Mouse (Mus musculus) forebrain, embryonic 16.5 days (tissue): ENCODE data around the gene Vav3. TPM values are rescaled to one million over a fixed set of nuclear protein-coding genes. Genes with fewer than 3 reads are reported as not detected.

Source experiments
- ATAC-seq: fragments of 200-750 bp; cut with Nextera tagmentation; 2 replicates; pipeline ENCODE4 v1.8.0; 2017; ENCODE audit warnings: mild to moderate bottlenecking, moderate library complexity
- H3K27ac ChIP-seq: fragments of 300-500 bp; sonication (generic); 2 replicates; pipeline ENCODE4 v1.5.1; 2014; ENCODE audit warnings: low read length, control low read depth
- H3K27me3 ChIP-seq: fragments of 300-500 bp; sonication (generic); replicated peaks from 2 replicates; pipeline ENCODE4 v1.6.1; 2014; ENCODE audit warnings: low read length; ENCODE audit not compliant: control insufficient read depth, insufficient read depth
- H3K36me3 ChIP-seq: fragments of 300-500 bp; sonication (generic); 2 replicates; pipeline ENCODE4 v1.6.1; 2014; ENCODE audit not compliant: control insufficient read depth, insufficient read depth
- H3K4me1 ChIP-seq: fragments of 300-500 bp; sonication (generic); replicated peaks from 2 replicates; pipeline ENCODE4 v1.6.1; 2014; ENCODE audit warnings: low read length; ENCODE audit not compliant: control insufficient read depth, insufficient read depth
- H3K4me2 ChIP-seq: fragments of 300-500 bp; sonication (generic); 2 replicates; pipeline ENCODE4 v1.6.1; 2014; ENCODE audit warnings: mild to moderate bottlenecking, low read length, control low read depth
- H3K4me3 ChIP-seq: fragments of 300-500 bp; sonication (generic); replicated peaks from 2 replicates; pipeline ENCODE4 v1.5.1; 2014; ENCODE audit warnings: mild to moderate bottlenecking, low read length, control low read depth
- H3K9ac ChIP-seq: fragments of 300-500 bp; sonication (generic); replicated peaks from 2 replicates; pipeline ENCODE4 v1.6.1; 2014; ENCODE audit warnings: low read depth, low read length, control low read depth
- H3K9me3 ChIP-seq: fragments of 300-500 bp; sonication (generic); 2 replicates; pipeline ENCODE4 v1.6.1; 2016; ENCODE audit warnings: low read length; ENCODE audit not compliant: control insufficient read depth
- WGBS: fragments of 180-500 bp; shearing (Covaris S2); extraction: QIAGEN DNeasy Blood & Tissue Kit; methylation state at CpG from one replicate; pipeline ENCODE4 v1.1.7; 2014; 5-methylcytosine and 5-hydroxymethylcytosine counted together
- polyA plus RNA-seq: library from polyadenylated mRNA; unstranded; fragments of >200 nt; fragmentation: Nextera tagmentation; extraction: Ambion mirVana; gene quantifications from 2 replicates; pipeline ENCODE4 v1.2.1, GENCODE M21; 2015

Vav3 gene
- polyA plus RNA-seq, 1 experiment from 2014 or later, result 7.9 TPM

- no peak overlapping the region for H3K4me3 ChIP-seq
- no peak overlapping the region for H3K4me2 ChIP-seq
- no peaks in the 10 kb centered on the region for H3K36me3 ChIP-seq
- 80% methylated on average over 1 of the region's 1 CpGs for WGBS
- H3K27ac ChIP-seq, result no peak overlapping the region
- H3K27me3 ChIP-seq, result no peaks in the 10 kb centered on the region
- no peak for ATAC-seq
- no peak overlapping the region for H3K9ac ChIP-seq
- no peaks in the 10 kb centered on the region for H3K4me1 ChIP-seq
- H3K9me3 ChIP-seq, result no peaks in the 10 kb centered on the region
Observed at GRCm38 (mm10) chr3:109470651-109471255, 130.3 kb downstream of the Vav3 start.

- Histone ChIP-seq H3K4me1 (no peaks in the 10 kb centered on the region), H3K27ac (no peak overlapping the region), H3K4me3 (no peak overlapping the region), H3K27me3 (no peaks in the 10 kb centered on the region), H3K4me2 (no peak overlapping the region), H3K36me3 (no peaks in the 10 kb centered on the region), H3K9ac (no peak overlapping the region), H3K9me3 (no peaks in the 10 kb centered on the region)
- ATAC-seq, result no peak
- WGBS, result 76% methylated on average over 8 of the region's 8 CpGs
Observed at GRCm38 (mm10) chr3:109476521-109476920, 136.1 kb downstream of the Vav3 start.

- Histone ChIP-seq H3K4me1 (no peaks in the 10 kb centered on the region), H3K27ac (no peak overlapping the region), H3K9me3 (no peaks in the 10 kb centered on the region), H3K27me3 (no peaks in the 10 kb centered on the region), H3K4me2 (no peak overlapping the region), H3K9ac (no peak overlapping the region), H3K36me3 (no peaks in the 10 kb centered on the region), H3K4me3 (no peak overlapping the region)
- 82% methylated on average over 4 of the region's 4 CpGs for WGBS
- ATAC-seq, result no peak
Observed at GRCm38 (mm10) chr3:109478297-109478696, 137.8 kb downstream of the Vav3 start.

GRCm38 (mm10) chr3:109480625-109481024, 140.2 kb downstream of the Vav3 start:
- no peak for ATAC-seq
- 89% methylated on average over 2 of the region's 2 CpGs for WGBS
- Histone ChIP-seq H3K27ac (no peak overlapping the region), H3K4me3 (no peak overlapping the region), H3K9me3 (no peaks in the 10 kb centered on the region), H3K27me3 (no peaks in the 10 kb centered on the region), H3K9ac (no peak overlapping the region), H3K4me2 (no peak overlapping the region), H3K4me1 (no peaks in the 10 kb centered on the region), H3K36me3 (no peaks in the 10 kb centered on the region)

- Histone ChIP-seq H3K4me2 (no peak overlapping the region), H3K4me3 (no peak overlapping the region), H3K27ac (no peak overlapping the region), H3K4me1 (no peaks in the 10 kb centered on the region; the same call in 1 of the 2 replicates), H3K27me3 (no peaks in the 10 kb centered on the region), H3K36me3 (no peaks in the 10 kb centered on the region), H3K9ac (no peak overlapping the region), H3K9me3 (no peaks in the 10 kb centered on the region)
- no peak for ATAC-seq
- 77% methylated on average over 3 of the region's 3 CpGs for WGBS
Observed at GRCm38 (mm10) chr3:109486786-109487185, 146.3 kb downstream of the Vav3 start.

- no peak for ATAC-seq
- WGBS, result 94% methylated on average over 4 of the region's 4 CpGs
Observed at GRCm38 (mm10) chr3:109487823-109488222, 147.4 kb downstream of the Vav3 start.

GRCm38 (mm10) chr3:109488750-109489171, 148.3 kb downstream of the Vav3 start:
- no peak overlapping the region for H3K4me3 ChIP-seq
- H3K27me3 ChIP-seq, result no peaks in the 10 kb centered on the region
- WGBS, result 15% methylated on average over 4 of the region's 4 CpGs
- H3K4me2 ChIP-seq, result no peak overlapping the region
- ATAC-seq, result peak; percentile 18; the same call in 1 of the 2 replicates
- no peaks in the 10 kb centered on the region for H3K36me3 ChIP-seq
- H3K9me3 ChIP-seq, result no peaks in the 10 kb centered on the region
- H3K9ac ChIP-seq, result no peak overlapping the region
- H3K27ac ChIP-seq, result no peak overlapping the region
- no peaks in the 10 kb centered on the region; the same call in 1 of the 2 replicates for H3K4me1 ChIP-seq

More at GRCm38 (mm10) chr3:109487823-109488222, 147.4 kb downstream of the Vav3 start:
- no peaks in the 10 kb centered on the region for H3K9me3 ChIP-seq
- no peak overlapping the region for H3K4me2 ChIP-seq
- H3K4me1 ChIP-seq, result no peaks in the 10 kb centered on the region; the same call in 1 of the 2 replicates
- H3K27ac ChIP-seq, result no peak overlapping the region
- no peaks in the 10 kb centered on the region for H3K27me3 ChIP-seq
- H3K36me3 ChIP-seq, result no peaks in the 10 kb centered on the region
- H3K4me3 ChIP-seq, result no peak overlapping the region
- H3K9ac ChIP-seq, result no peak overlapping the region

- no peaks in the 10 kb centered on the region for H3K27me3 ChIP-seq
- no peaks in the 10 kb centered on the region for H3K9me3 ChIP-seq
- no peak overlapping the region for H3K4me2 ChIP-seq
- H3K9ac ChIP-seq, result no peak overlapping the region
- no peak overlapping the region for H3K27ac ChIP-seq
- ATAC-seq, result no peak; the same call in 1 of the 2 replicates
- no peak overlapping the region for H3K4me3 ChIP-seq
- no peaks in the 10 kb centered on the region for H3K36me3 ChIP-seq
- 50% methylated on average over 11 of the region's 11 CpGs for WGBS
- no peaks in the 10 kb centered on the region; the same call in 1 of the 2 replicates for H3K4me1 ChIP-seq
Observed at GRCm38 (mm10) chr3:109490561-109491296, 150.3 kb downstream of the Vav3 start.

- peak; percentile 82 for ATAC-seq
- H3K27ac ChIP-seq, result no peak overlapping the region
- WGBS, result 3% methylated on average over 2 of the region's 2 CpGs
- H3K4me2 ChIP-seq, result no peak overlapping the region
- no peaks in the 10 kb centered on the region for H3K36me3 ChIP-seq
- H3K4me3 ChIP-seq, result no peak overlapping the region
- no peaks in the 10 kb centered on the region for H3K9me3 ChIP-seq
- H3K27me3 ChIP-seq, result no peaks in the 10 kb centered on the region
- H3K9ac ChIP-seq, result no peak overlapping the region
- H3K4me1 ChIP-seq, result peaks cover 3% of the 10 kb centered on the region; the same call in 1 of the 2 replicates
Observed at GRCm38 (mm10) chr3:109491568-109491967, 151.1 kb downstream of the Vav3 start.
